Mouse (Mus musculus): ENCODE measurements at regions not wholly inside any gene's neighbourhood (a gene's known extent, or its start where the extent isn't known, plus 50 kb on each side); places are given as distances from the start of the nearest gene placed in this dataset.
A peak's percentile ranks its signal among the peaks of the same experiment; 100 is the strongest.
"Not testable (repeated sequence)": the region's sequence is repeated elsewhere in the genome, so short reads cannot be mapped to it uniquely, and the experiment has no call there.

DNA sequence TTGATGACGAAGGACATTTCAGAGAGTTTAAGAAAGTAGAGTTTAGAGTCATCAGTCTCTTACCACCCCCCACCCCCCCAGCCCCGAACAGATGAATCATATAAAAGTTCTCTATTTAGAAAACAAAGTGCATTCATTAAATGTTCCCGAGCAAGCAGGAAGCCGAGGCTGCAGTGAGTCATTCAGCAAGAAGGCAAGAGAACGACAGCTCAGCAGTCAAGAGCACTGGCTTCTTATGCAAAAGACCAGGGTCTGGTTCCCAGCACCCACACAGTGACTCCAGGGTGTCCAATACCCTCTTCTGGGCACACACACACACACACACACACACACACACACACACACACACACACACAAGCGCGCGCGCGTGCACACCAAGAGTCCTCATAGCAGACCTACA is 107.0 kb upstream of the Spata13 start:
- no peak for DNase-seq

DNA sequence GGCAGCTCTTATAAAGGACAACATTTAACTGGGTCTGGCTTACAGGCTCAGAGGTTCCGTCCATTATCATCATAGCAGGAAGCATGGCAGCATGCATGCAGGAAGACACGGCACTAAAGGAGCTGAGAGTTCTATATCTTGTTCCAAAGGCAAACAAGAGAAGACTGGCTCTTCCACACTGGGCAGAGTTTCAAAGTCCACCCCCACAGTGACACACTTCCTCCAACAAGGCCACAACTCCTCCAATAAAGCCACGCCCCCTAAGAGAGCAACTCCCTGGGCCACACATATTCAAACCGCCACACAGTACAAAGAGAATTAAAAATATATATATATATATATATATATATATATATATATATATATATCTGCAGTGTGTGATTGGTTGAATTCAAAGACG is 105.8 kb upstream of the Spata13 start:
- DNase-seq, result no peak

DNA sequence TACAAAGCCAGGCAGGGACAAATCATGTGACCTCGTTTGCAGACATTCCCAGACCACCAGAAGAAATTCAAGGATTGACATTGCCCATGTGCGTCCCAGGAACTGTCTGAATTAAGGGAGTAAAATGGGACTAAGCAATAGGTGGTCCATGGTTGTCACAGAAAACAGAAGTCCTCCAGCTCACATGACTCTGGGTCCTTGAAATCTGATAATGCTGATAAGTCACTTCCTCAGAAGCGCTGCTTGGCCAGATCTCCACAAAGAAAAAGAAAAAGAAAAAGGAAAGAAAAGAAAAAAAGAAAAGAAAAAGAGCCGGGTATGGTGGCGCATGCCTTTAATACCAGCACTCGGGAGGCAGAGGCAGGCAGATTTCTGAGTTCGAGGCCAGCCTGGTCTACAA is 105.3 kb upstream of the Spata13 start:
- no peak for DNase-seq

DNA sequence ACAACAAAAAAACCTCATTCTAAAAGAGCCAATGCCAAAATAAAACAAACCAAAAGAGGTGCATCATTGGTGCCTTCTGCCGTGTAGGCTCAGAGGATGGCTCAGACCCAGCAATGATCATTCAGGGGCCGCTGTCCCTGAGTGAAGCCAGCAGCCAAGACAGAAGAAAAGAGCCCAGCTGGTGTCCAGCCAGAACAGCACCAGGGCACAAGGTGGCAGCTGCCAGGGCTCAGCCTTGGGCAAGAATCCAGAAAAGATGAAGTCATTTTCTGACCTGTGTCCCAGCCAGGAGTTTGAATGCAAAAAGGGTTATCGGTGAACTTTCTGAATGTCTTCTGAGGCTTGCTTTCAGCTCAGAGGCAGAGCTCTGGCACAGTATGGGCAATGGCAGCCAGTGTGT is 104.8 kb upstream of the Spata13 start:
- DNase-seq, result no peak

DNA sequence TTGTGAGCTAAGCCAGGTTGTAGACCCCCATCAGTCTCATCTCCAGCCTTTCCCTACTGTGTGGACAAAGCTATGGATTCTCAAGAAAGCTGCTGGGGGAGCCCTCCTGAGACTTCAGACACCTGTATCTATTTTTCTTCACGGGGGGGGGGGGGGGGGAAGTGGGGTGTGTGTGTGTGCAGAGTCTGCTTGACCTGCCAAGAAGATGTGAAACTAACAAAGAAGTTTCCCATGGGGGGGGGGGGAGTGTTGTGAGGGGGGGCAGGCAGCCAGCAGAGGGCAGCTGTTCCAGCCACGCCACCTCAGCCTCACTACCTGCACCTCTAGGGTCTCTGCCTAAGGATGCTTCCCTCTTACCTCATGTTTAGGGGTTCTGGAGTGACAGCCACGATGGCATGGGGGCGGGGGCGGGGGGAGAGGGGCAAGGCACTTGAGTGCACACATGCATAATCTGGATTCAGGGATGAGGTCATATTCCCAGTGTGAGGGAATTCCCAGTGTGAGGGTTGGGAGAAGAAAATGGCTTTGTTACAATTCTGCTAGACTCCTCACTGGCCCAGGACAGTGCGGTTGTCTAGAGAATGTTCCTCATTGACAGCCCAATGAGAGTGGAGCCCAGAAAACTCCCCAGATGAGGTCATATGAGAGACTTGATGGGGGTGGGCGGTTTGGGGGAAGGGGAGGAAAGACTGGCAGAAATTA is 104.0 kb upstream of the Spata13 start:
- no peak for DNase-seq

DNA sequence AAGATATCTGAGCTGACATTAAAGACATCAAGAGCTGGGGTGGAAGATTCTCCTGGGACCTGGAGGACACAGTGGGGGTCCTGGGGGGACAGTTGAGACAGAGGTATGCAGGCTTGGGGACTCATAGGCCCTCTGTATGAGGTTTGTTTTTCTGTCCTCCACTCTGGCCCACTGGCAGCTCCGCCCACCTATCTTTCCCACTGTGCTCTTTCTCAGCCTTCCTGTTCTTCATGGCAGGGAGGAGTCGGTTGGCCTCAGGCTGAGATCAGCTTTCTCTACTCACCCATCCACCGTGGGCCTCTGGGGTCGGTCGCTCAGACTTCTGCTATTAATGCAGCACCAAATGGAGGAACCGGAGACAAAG is 103.5 kb upstream of the Spata13 start:
- no peak for DNase-seq

DNA sequence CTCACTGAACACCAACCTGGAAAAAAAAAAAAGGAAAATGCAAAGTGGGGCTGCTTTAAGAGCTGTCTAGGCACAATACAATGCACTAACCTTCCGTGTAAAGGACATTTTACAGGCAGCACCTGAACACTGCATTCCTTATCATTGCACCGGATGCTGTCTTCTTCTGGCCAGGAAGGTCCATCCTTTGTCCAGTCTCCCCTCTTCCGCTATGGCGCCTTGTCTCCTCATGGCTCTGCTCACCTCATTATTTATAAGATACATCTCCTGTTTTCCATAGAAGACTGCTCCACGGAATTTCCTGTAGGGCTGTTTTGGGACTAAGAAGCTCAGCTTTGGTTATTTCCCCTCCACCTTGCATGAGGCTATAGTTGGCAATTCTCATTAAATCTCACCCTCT is 102.8 kb upstream of the Spata13 start:
- DNase-seq, result no peak

DNA sequence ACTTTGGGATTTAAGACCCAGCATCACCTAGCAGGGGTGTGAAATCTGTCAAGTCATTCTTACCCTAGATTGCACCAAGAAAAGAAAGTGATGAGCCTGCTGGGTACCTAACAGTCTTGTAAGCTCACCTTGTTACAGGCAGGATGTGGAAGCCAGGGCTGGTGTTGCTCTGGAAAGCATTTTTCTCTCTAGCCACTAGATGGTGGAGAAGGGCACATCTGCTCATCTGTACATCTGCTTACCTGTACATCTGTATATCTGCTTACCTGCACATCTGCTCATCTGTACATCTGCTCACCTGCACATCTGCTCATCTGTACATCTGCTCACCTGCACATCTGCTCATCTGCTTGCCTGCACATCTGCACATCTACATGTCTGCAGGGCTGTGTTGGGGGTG is 102.0 kb upstream of the Spata13 start:
- DNase-seq, result no peak

DNA sequence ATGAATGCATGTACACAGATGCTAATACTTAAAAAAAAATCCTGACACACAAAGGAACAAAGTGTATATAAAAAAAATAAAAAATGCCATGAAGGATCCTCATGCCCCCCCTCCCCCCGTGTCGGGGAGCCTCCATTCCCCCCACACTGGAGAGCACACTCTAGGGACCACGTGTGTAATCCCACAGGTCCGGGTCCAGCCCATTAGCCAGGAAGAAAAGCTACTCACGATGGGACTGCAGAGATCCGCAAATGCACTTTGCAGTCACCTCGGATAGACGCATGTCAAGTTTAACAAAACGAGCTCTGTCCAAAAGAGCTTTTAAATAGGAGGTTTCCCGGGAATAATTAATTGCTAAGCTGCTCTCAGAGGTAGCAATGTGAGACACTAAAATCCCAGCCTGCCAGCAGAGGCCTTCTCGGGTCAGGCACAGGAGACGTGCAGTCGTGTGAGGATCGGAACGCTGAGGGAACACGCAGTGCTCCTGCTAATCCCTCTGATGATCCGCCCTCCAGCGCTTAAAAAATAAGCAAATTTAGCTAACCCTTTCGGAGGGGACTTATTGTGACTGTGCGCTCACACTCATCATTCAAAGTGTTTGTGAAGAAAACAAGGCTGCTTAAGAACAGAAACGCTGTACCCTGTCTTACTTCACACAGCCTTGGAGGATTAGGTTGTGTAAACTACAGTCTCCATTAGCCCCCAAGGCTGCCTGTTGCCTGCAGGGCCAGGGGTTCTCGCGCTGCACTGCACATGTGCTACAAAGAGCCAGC is 100.2 kb upstream of the Spata13 start:
- no peak for DNase-seq

DNA sequence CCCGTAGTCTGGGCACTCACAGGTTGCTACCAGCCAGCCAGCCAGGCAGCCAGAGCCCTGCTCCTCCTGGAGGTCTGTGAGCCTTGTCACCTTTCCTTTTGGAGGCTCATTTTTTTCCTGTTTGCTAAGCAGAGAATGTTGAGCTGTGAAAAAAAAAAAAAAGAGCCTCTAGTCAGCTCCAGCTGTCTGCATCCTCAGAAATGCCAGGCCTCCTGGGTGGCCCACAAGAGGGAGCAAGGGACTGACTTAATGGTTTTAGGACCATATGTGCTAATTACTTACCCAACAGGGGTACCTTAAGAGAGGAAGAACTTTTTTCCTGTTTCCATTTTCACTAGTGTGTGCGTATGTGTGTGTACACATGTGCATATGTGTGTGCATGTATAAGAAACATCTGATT is 94.8 kb upstream of the Spata13 start:
- DNase-seq, result no peak

DNA sequence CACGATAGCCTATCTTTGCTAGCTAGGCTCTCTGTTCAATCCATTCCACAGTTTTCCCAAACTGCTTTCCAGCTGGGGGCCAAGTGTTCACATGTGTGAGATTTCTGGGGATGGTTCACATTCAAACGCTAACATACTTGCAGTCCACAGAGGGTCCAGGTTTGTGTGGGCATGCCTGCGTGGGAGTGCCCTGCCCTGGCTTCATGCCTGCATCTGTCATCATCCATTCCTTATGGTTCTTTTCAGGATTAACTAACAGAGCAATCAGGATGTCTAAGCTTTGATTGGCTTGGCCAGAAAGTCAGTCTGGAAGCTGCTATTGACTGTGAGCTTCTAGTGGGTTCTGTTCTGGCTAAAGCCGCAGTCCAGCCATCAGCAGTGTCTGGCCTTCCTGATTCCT is 93.7 kb upstream of the Spata13 start:
- DNase-seq, result no peak

DNA sequence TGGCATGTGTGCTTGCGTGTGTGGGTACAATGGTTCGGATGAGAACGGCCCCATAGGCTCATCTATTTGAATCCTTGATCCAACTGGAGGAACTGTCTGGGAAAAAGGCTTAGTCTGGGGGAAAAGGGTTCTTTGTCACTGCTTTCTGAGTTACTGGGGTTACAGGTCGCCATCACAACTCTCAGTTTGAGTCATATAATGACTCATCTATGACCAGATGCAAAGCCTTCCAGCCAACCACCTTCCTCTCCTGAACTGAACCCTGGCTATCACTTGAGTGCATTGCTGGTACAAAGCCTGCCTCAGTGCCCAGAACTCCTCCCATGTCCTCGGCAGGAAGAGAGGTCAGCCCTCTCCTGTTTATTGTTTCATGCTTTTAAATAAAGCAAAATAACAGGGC is 92.2 kb upstream of the Spata13 start:
- DNase-seq, result no peak

DNA sequence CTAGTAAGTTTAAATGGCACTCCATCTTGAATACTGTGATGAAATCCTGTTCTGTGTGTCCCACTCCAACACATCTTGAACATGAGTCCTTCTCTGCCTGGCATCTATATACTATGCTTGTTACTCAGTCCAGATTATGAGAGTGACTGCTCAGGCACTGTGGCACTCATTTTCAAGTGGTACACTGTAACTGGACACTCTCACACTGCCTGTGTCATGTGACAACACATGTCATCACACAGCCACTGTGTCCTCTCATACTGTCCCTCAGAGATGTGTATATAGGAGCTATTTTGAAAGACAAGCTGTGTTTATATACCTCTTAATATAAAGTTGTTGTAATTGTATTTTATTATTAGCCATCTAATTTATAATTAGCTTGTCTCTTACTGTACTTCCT is 89.0 kb upstream of the Spata13 start:
- no peak for DNase-seq

DNA sequence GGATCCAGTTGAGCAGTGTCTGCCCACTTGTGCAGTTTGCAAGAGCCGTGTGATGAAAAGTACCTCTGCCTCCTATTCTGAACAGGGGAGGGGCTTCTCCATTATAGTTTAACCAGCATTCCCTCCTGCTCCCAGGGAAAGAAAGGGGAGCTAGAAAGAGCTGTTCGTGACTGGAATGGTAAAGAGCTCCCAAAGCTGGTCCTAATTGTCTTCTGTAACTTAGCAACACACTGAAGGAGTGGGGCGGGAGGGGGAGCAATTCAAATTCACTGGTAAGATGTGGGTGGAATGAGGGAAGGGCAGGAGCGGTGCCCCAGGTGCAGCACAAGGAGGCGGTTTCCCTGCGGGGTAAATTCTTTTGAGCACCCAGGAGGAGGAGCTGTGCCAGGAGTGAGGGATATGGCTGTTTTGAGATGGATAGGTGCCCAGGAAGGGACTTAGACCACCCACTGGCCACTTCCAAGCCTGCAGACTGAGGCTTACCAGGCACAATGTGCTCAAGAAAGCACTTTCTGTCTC is 79.5 kb upstream of the Spata13 start:
- no peak for DNase-seq

DNA sequence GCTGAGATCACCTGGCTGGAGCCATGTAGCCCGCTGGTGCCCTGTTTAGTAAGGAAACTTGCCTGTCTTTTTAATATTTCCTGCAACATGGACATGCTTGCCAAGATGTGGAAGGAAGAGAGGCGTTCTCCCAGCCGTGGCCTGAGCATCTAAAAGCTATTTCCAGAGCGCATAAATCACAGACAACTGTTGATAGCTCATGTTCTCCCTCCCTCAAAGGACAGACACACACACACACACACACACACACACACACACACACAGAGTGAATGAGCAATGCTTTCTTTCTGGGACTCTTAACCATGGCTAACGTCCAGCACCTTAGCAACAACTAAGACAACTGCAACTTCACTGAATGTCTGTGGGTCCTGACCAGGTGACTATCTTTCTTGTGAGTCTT is 77.3 kb upstream of the Spata13 start:
- no peak for DNase-seq

DNA sequence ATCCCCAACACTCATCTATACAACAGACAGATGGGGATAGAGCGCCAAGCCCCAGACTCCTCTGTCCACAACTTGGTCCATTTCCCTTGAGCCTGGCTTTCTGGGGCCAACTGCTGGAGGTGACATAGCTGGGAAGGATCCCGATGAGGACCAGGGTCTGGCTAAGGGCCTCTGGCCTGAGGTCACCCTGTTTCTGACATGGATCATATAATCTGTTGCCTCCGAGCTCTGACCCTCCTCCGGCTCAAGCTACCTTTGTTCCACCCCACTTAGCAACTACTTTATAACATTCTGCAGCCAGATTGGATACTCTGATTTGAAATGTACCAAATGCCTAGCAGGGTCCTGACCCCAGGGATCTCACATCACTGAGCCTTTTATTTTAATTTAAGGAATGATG is 76.8 kb upstream of the Spata13 start:
- DNase-seq, result no peak

DNA sequence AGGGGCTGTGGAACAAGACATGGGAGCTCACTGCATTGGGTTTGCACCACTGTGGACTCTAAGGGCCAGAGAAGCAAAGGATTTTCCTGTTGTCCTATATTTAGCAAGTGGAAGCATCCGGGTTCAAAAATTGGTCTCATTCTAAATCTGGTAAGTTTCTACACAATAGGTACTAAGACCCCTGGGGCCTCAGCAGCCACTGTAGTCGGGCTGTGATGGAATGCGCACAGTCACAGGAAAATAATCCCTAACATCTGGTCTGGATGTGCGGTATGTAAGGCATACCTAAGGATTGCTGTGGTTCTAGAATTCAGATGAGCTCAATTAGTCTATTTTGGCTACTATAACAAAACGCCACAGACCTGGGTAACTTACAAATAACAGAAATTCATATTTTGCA is 74.4 kb upstream of the Spata13 start:
- DNase-seq, result no peak

DNA sequence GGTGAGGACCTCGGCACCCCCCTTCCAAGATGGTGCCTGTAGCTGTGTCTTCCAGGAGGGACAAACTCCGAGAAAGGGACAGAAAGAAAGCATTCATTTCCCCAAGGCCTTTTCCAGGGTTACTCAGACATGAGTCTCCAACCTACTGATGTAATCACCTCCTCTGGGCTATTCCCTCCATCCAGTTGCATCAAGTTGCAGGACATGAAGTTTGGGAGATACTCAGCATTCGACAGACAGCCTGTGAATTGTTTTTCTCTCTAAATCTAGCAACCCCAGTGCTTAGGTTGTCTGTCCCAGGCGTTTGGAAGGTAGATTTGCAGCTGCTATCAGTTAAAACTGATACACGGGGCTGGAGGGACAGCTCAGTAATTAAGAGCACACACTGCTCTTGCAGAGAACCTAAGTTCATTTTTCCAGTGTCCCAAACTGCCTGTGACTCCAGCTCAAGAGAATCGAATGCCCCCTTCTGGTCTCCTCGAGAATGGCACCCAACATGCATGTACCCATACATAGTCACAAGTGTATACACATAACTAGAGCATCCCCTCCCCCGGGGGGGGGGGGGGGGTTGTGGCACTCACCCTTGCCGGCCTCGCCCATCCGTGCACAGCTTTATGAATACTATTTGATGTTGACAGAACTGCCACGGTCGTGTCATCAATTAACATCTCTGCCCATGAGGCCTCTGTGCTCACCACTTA is 73.8 kb upstream of the Spata13 start:
- peak; percentile 66 for DNase-seq

DNA sequence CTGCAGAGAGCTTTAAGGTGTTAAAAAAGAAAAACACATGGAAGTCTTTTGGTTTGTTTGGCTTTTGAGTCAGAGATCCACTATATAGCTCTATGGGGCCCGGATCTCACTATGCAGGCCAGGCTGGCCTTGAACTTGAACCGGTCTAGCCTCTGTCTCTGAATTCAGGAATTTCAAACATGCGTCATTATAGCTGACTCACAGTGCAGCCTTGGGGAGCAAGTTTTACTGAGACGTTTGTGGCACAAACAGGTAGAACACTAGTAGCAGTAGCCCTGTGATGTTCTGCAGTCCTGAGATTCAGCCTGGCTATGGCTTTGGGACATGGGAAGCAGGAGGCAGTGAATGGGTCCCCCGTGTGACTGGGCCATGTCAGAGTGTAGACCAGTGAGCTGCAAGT is 57.5 kb upstream of the Spata13 start:
- DNase-seq, result no peak

DNA sequence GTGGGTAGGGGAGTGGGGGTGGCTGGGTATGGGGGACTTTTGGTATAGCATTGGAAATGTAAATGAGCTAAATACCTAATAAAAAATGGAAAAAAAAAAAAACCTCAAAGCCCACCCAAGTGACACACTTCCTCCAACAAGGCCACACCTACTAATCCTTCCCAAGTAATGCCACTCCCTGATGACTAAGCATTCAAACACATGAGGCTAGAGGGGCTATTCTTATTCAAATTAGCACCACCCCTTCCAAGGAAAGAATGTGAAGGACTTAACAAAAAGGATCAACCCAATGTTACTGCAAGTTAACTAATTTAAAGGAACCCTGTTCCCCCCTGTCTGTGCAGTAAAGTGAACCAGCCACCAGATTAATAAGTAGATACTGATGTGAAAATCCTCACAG is 53.7 kb upstream of the Spata13 start:
- DNase-seq, result not testable (repeated sequence)

Measured in thymus, postnatal 4 days (tissue).